Mouse (Mus musculus) limb, embryonic 11.5 days (tissue): Measurements from ENCODE around the gene Sec22b. TPM values are rescaled to one million over a fixed set of nuclear protein-coding genes. Genes with fewer than 3 reads are reported as not detected.
A peak's percentile ranks its signal among the peaks of the same experiment; 100 is the strongest.

Experiments
- ATAC-seq: fragments of 200-750 bp; cut with Nextera tagmentation; 2 replicates; pipeline ENCODE4 v1.8.0; 2017; ENCODE audit warnings: low read depth; ENCODE audit not compliant: insufficient number of reproducible peaks, low FRiP score, low TSS enrichment
- DNase-seq: peaks from one replicate; pipeline ENCODE4 v3.0.0-alpha.2; 2015; ENCODE audit warnings: low spot score
- H3K27ac ChIP-seq: fragments of 300-500 bp; sonication (generic); replicated peaks from 2 replicates; pipeline ENCODE4 v1.5.1; 2014; ENCODE audit warnings: low read depth, mild to moderate bottlenecking, low read length
- H3K27me3 ChIP-seq: fragments of 300-500 bp; sonication (generic); 2 replicates; pipeline ENCODE4 v1.6.1; 2014; ENCODE audit warnings: mild to moderate bottlenecking, low read length, mixed read lengths; ENCODE audit not compliant: control insufficient read depth, insufficient read depth
- H3K36me3 ChIP-seq: fragments of 300-500 bp; sonication (generic); 2 replicates; pipeline ENCODE4 v1.6.1; 2014; ENCODE audit warnings: mild to moderate bottlenecking, low read length, moderate library complexity, mixed read lengths; ENCODE audit not compliant: control insufficient read depth, insufficient read depth
- H3K4me1 ChIP-seq: fragments of 300-500 bp; sonication (generic); 2 replicates; pipeline ENCODE4 v1.6.1; 2014; ENCODE audit warnings: low read length, mixed read lengths; ENCODE audit not compliant: control insufficient read depth, insufficient read depth
- H3K4me2 ChIP-seq: fragments of 300-500 bp; sonication (generic); 2 replicates; pipeline ENCODE4 v1.6.1; 2014; ENCODE audit warnings: low read depth, mild to moderate bottlenecking, moderate library complexity; ENCODE audit not compliant: severe bottlenecking
- H3K4me3 ChIP-seq: fragments of 300-500 bp; sonication (generic); 2 replicates; pipeline ENCODE4 v1.5.1; 2014; ENCODE audit warnings: low read depth, low read length
- H3K9ac ChIP-seq: fragments of 300-500 bp; sonication (generic); 2 replicates; pipeline ENCODE4 v1.6.1; 2014; ENCODE audit warnings: mild to moderate bottlenecking, low read length
- H3K9me3 ChIP-seq: fragments of 300-500 bp; sonication (generic); 2 replicates; pipeline ENCODE4 v1.6.1; 2016; ENCODE audit warnings: low read length; ENCODE audit not compliant: control insufficient read depth
- WGBS: fragments of 180-500 bp; shearing (Covaris S2); extraction: QIAGEN DNeasy Blood & Tissue Kit; methylation state at CpG from one replicate; pipeline ENCODE4 v1.1.7; 2014; 5-methylcytosine and 5-hydroxymethylcytosine counted together
- polyA plus RNA-seq: library from polyadenylated mRNA; unstranded; fragments of >200 nt; fragmentation: Nextera tagmentation; extraction: Ambion mirVana; gene quantifications from 2 replicates; pipeline ENCODE4 v1.2.1, GENCODE M21; 2014

Sec22b gene
- polyA plus RNA-seq, 1 experiment from 2014 or later: 153 TPM

GRCm38 (mm10) chr3:97868024-97868689 is 32.8 kb upstream of the Sec22b start:
- H3K27ac ChIP-seq: no peak overlapping the region
- DNase-seq (peak; percentile 60), ATAC-seq (no peak)
- peaks cover 20% of the 10 kb centered on the region for H3K27me3 ChIP-seq
- WGBS: 3% methylated on average over 42 of the region's 42 CpGs
- peak overlapping the region; percentile 84 for H3K4me2 ChIP-seq
- no peaks in the 10 kb centered on the region for H3K36me3 ChIP-seq
- H3K4me1 ChIP-seq: peaks cover 5% of the 10 kb centered on the region; the same call in 1 of the 2 replicates
- peak overlapping the region; percentile 31; the same call in 1 of the 2 replicates for H3K9ac ChIP-seq
- H3K9me3 ChIP-seq: no peaks in the 10 kb centered on the region
- peak overlapping the region; percentile 35 for H3K4me3 ChIP-seq

- WGBS: 42% methylated on average over 5 of the region's 5 CpGs
- ATAC-seq: no peak
- no peak overlapping the region for H3K9ac ChIP-seq
- no peak overlapping the region for H3K4me3 ChIP-seq
- no peaks in the 10 kb centered on the region for H3K9me3 ChIP-seq
- H3K27me3 ChIP-seq: peaks cover 20% of the 10 kb centered on the region
- H3K36me3 ChIP-seq: no peaks in the 10 kb centered on the region
- H3K4me1 ChIP-seq: peaks cover 5% of the 10 kb centered on the region; the same call in 1 of the 2 replicates
- no peak overlapping the region for H3K4me2 ChIP-seq
- no peak for DNase-seq
- no peak overlapping the region for H3K27ac ChIP-seq
Observed at GRCm38 (mm10) chr3:97868733-97869132, 32.3 kb upstream of the Sec22b start.

GRCm38 (mm10) chr3:97869730-97870129 is 31.3 kb upstream of the Sec22b start:
- 67% methylated on average over 4 of the region's 4 CpGs for WGBS
- Histone ChIP-seq H3K27me3 (peaks cover 20% of the 10 kb centered on the region), H3K9ac (no peak overlapping the region), H3K4me2 (no peak overlapping the region), H3K4me3 (no peak overlapping the region), H3K27ac (no peak overlapping the region), H3K9me3 (no peaks in the 10 kb centered on the region), H3K4me1 (peaks cover 5% of the 10 kb centered on the region; the same call in 1 of the 2 replicates), H3K36me3 (no peaks in the 10 kb centered on the region)
- no peak for DNase-seq
- no peak for ATAC-seq

- Histone ChIP-seq H3K4me1 (peaks cover 5% of the 10 kb centered on the region; the same call in 1 of the 2 replicates), H3K9ac (no peak overlapping the region), H3K4me2 (no peak overlapping the region), H3K36me3 (no peaks in the 10 kb centered on the region), H3K9me3 (no peaks in the 10 kb centered on the region), H3K27ac (no peak overlapping the region), H3K27me3 (no peaks in the 10 kb centered on the region), H3K4me3 (no peak overlapping the region)
- WGBS: 20% methylated on average over 5 of the region's 5 CpGs
- no peak for DNase-seq
- no peak for ATAC-seq
Observed at GRCm38 (mm10) chr3:97874777-97875176, 26.2 kb upstream of the Sec22b start.

- Histone ChIP-seq H3K4me2 (no peak overlapping the region), H3K36me3 (no peaks in the 10 kb centered on the region), H3K9me3 (no peaks in the 10 kb centered on the region), H3K4me3 (no peak overlapping the region), H3K27ac (no peak overlapping the region), H3K27me3 (no peaks in the 10 kb centered on the region), H3K4me1 (peaks cover 5% of the 10 kb centered on the region; the same call in 1 of the 2 replicates), H3K9ac (no peak overlapping the region)
- ATAC-seq (no peak), DNase-seq (no peak)
- WGBS: 15% methylated on average over 8 of the region's 8 CpGs
Observed at GRCm38 (mm10) chr3:97876259-97876658, 24.7 kb upstream of the Sec22b start.

- H3K4me3 ChIP-seq: no peak overlapping the region
- H3K36me3 ChIP-seq: no peaks in the 10 kb centered on the region
- H3K4me1 ChIP-seq: peaks cover 5% of the 10 kb centered on the region; the same call in 1 of the 2 replicates
- no peak overlapping the region for H3K4me2 ChIP-seq
- no peak overlapping the region for H3K9ac ChIP-seq
- no peaks in the 10 kb centered on the region for H3K9me3 ChIP-seq
- ATAC-seq: no peak
- WGBS: 18% methylated on average over 5 of the region's 5 CpGs
- H3K27me3 ChIP-seq: no peaks in the 10 kb centered on the region
- peak; percentile 88 for DNase-seq
- H3K27ac ChIP-seq: no peak overlapping the region
Observed at GRCm38 (mm10) chr3:97879222-97879621, 21.8 kb upstream of the Sec22b start.

- H3K27ac ChIP-seq: no peak overlapping the region
- no peak overlapping the region for H3K9ac ChIP-seq
- DNase-seq (no peak), ATAC-seq (no peak)
- no peak overlapping the region for H3K4me3 ChIP-seq
- H3K4me1 ChIP-seq: peaks cover under 1% of the 10 kb centered on the region; the same call in 1 of the 2 replicates
- H3K36me3 ChIP-seq: no peaks in the 10 kb centered on the region
- H3K27me3 ChIP-seq: no peaks in the 10 kb centered on the region
- H3K9me3 ChIP-seq: no peaks in the 10 kb centered on the region
- H3K4me2 ChIP-seq: no peak overlapping the region
- WGBS: 96% methylated on average over 5 of the region's 5 CpGs
Observed at GRCm38 (mm10) chr3:97881576-97881975, 19.4 kb upstream of the Sec22b start.

GRCm38 (mm10) chr3:97887785-97888167 is 13.2 kb upstream of the Sec22b start:
- Histone ChIP-seq H3K27me3 (peaks cover 22% of the 10 kb centered on the region), H3K4me3 (peak overlapping the region; percentile 42; the same call in 1 of the 2 replicates), H3K4me2 (peak overlapping the region; percentile 95; the same call in 1 of the 2 replicates), H3K27ac (no peak overlapping the region), H3K9me3 (no peaks in the 10 kb centered on the region), H3K36me3 (no peaks in the 10 kb centered on the region), H3K9ac (no peak overlapping the region), H3K4me1 (peaks cover 2% of the 10 kb centered on the region; the same call in 1 of the 2 replicates)
- ATAC-seq (no peak), DNase-seq (no peak)
- WGBS: 66% methylated on average over 5 of the region's 5 CpGs
